Mouse (Mus musculus) midbrain, embryonic 10.5 days (tissue): Measurements from ENCODE around the gene Tuba4a. TPM values are rescaled to one million over a fixed set of nuclear protein-coding genes. Genes with fewer than 3 reads are reported as not detected.

Source experiments
- microRNA-seq: library from miRNA; unstranded; fragments of <30 nt; microRNA quantifications from one replicate; pipeline ENCODE4, GENCODE M21; 2017
- polyA plus RNA-seq: library from polyadenylated mRNA; unstranded; fragments of >200 nt; fragmentation: Nextera tagmentation; extraction: Ambion mirVana; gene quantifications from 2 replicates; pipeline ENCODE4 v1.2.1, GENCODE M21; 2016

Gene Tuba4a
- polyA plus RNA-seq, 1 experiment from 2014 or later: 10.0 TPM

Small RNA genes lying within 50 kb of the gene (microRNA-seq; reads per million reads assigned to microRNA genes)
- not detected for gene Gm27943

Other genes starting within 250 kb of the Tuba4a start
- 15.2 and 16.0 TPM in 2 replicates for gene Nhej1, start 94.7 kb downstream of the Tuba4a start, polyA plus RNA-seq
- gene Slc23a3, start 86.0 kb downstream of the Tuba4a start, polyA plus RNA-seq: 0.11 TPM in 1 of 2 replicates, not detected in the other
- 51.7 and 60.4 TPM in 2 replicates for gene Cnppd1, start 77.2 kb downstream of the Tuba4a start, polyA plus RNA-seq
- gene Retreg2, start 77.1 kb downstream of the Tuba4a start, polyA plus RNA-seq: 44.1 and 55.4 TPM in 2 replicates
- 30.6 and 34.1 TPM in 2 replicates for gene Zfand2b, start 51.2 kb downstream of the Tuba4a start, polyA plus RNA-seq
- gene Abcb6, start 39.5 kb downstream of the Tuba4a start, polyA plus RNA-seq: 42.5 and 50.6 TPM in 2 replicates
- gene Ankzf1, start 27.7 kb downstream of the Tuba4a start, polyA plus RNA-seq: 22.9 and 24.1 TPM in 2 replicates
- 18.8 and 25.4 TPM in 2 replicates for gene Atg9a, start 27.7 kb downstream of the Tuba4a start, polyA plus RNA-seq
- 14.8 and 16.0 TPM in 2 replicates for gene Glb1l, start 9.1 kb downstream of the Tuba4a start, polyA plus RNA-seq
- 142 and 154 TPM in 2 replicates for gene Stk16, start 9.0 kb downstream of the Tuba4a start, polyA plus RNA-seq
- gene A630095N17Rik, start 12.2 kb upstream of the Tuba4a start, polyA plus RNA-seq: not detected in 2 replicates
- gene Dnajb2, start 16.5 kb upstream of the Tuba4a start, polyA plus RNA-seq: 27.5 and 27.9 TPM in 2 replicates
- 3.6 and 6.1 TPM in 2 replicates for gene Ptprn, start 44.6 kb upstream of the Tuba4a start, polyA plus RNA-seq
- gene Resp18, start 58.5 kb upstream of the Tuba4a start, polyA plus RNA-seq: 7.2 and 16.2 TPM in 2 replicates
- gene Dnpep, start 98.1 kb upstream of the Tuba4a start, polyA plus RNA-seq: 157 and 176 TPM in 2 replicates
- 1.1 and 2.8 TPM in 2 replicates for gene Des, start 140.5 kb upstream of the Tuba4a start, polyA plus RNA-seq
- gene Speg, start 155.4 kb upstream of the Tuba4a start, polyA plus RNA-seq: 23.6 and 26.9 TPM in 2 replicates
- gene Gmppa, start 216.1 kb upstream of the Tuba4a start, polyA plus RNA-seq: 70.2 and 73.1 TPM in 2 replicates
- gene Asic4, start 230.6 kb upstream of the Tuba4a start, polyA plus RNA-seq: 6.1 and 17.7 TPM in 2 replicates